Mouse (Mus musculus): ENCODE measurements at regions not wholly inside any gene's neighbourhood (a gene's known extent, or its start where the extent isn't known, plus 50 kb on each side); places are given as distances from the start of the nearest gene placed in this dataset.

DNA sequence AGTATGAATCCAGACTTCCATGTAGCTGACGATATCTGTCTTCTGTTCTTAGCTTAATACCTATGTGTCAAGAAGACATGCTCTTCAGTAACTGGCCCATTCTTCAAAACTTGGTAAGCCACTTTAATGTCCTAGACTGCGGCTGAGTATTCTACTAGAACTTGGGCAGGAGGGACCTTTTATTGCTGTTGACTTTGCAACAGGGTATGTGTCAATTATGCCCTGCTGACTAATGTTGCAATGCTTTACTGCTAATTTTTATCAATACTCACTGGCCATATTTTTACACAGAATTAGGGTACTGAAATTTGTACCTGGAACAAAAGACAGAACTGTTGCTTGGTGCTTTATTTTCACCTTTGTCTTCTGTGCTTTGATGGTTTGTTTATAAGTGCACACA lies 746.9 kb downstream of the Ppargc1a start:
- DNase-seq = no peak

- no peak for DNase-seq
These were observed 747.6 kb downstream of the Ppargc1a start for GRCm38 (mm10) chr5:50819959-50820358.

DNA sequence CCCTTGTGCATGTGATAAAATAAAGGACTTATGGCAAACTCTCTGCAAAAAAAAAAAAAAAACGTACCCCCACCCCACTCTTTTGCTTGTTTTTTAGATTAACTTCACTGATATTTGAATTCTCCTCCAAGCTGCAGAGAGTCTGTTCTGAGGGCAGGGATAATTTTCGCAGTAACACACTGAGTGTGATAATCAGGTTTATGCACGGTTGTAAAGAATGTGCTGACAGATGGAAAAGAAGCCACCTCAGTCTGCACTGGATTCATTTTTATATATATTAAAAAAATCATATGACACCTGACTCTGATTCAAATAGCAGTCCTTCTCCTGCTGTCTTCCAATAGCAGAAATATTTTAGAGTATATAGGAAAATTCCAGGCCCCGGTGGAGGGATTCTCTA lies 736.5 kb upstream of the Adgra3 start:
- DNase-seq = no peak

GRCm38 (mm10) chr5:50794453-50795169 lies 735.8 kb upstream of the Adgra3 start:
- DNase-seq = no peak

DNA sequence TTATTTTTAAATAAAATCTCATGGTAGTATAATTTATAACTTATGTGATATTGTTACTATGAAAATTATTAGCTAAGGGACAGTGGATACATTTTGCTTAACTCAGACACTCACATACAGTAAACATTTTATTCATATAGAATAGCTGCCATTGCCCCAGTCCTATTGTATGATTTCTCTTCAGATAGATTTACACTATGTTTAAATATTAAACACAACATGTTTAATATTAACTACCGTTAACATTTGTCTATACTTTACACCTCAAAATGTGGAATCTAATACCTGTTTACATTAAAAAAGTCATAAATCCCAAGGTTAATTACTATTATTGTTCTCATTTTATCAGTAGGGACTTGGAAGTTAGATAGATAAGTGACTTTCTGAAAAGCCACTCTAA lies 734.8 kb upstream of the Adgra3 start:
- no peak for DNase-seq

DNA sequence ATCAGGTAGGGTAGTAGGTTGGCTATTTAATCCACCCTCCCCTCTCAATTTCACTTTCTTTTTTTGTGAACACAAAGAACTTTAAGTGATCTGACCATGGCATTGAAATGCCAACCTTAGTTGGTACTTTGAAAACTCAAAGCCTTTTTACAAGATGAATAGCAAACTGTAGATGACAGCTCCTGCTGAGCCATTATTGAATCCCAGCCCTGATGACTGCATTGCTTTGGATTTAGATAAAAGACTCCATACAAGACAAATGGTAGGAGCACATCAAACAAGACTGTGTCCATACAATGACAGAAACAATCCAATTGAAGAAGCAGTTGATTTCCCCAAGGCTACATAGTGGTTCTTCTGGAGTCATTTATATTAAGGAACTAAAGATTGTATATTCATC lies 726.5 kb upstream of the Adgra3 start:
- DNase-seq = no peak

DNA sequence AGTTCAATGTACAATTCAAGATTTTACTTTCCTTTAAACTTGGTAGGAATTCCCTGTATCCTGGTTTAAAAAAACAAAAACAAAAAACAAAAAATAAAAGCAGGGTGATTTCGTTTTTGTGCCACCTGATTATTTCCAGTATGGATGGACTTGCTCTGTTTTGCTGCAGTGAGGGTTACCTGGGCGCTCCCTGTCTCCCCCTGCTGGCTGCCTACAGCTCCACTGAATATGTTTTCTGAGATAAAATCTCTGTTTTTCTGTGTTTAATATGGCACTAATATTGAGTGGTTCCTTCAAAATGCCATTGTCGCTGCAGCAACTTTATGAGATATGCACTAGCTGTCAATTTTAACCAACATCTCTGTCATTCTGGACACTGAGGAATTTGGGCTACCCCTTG lies 720.3 kb upstream of the Adgra3 start:
- peak in 1 of 2 experiments; percentile 16 for DNase-seq

DNA sequence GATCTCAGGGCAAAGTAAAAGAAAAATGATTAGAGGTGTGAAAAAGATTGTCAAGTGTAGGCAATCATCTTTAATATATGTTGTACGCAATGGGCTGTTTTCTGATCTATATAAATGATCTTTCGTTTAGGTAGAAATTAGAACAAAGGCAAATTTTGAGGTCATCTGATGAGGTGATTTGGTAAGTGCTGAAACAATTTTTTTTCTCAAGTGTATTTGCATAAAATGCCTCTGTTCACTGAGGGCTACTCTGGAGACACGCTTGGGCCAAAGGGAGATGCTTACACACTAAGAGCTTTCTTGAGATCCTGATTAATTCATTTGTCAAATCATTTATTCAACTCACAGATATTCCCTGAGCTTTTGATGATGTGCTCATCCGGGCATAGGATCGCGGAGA lies 719.4 kb upstream of the Adgra3 start:
- no peak for DNase-seq

GRCm38 (mm10) chr5:50762261-50762660 lies 703.5 kb upstream of the Adgra3 start:
- DNase-seq = no peak

- DNase-seq = no peak
These were observed 701.6 kb upstream of the Adgra3 start for GRCm38 (mm10) chr5:50760386-50760785.

GRCm38 (mm10) chr5:50752766-50753165 lies 694.0 kb upstream of the Adgra3 start:
- peak; percentile 33 to 69 for DNase-seq

GRCm38 (mm10) chr5:50751358-50751757 lies 692.6 kb upstream of the Adgra3 start:
- DNase-seq = no peak

GRCm38 (mm10) chr5:50743030-50743429 lies 684.2 kb upstream of the Adgra3 start:
- DNase-seq = no peak

GRCm38 (mm10) chr5:50733711-50734110 lies 674.9 kb upstream of the Adgra3 start:
- no peak for DNase-seq

DNA sequence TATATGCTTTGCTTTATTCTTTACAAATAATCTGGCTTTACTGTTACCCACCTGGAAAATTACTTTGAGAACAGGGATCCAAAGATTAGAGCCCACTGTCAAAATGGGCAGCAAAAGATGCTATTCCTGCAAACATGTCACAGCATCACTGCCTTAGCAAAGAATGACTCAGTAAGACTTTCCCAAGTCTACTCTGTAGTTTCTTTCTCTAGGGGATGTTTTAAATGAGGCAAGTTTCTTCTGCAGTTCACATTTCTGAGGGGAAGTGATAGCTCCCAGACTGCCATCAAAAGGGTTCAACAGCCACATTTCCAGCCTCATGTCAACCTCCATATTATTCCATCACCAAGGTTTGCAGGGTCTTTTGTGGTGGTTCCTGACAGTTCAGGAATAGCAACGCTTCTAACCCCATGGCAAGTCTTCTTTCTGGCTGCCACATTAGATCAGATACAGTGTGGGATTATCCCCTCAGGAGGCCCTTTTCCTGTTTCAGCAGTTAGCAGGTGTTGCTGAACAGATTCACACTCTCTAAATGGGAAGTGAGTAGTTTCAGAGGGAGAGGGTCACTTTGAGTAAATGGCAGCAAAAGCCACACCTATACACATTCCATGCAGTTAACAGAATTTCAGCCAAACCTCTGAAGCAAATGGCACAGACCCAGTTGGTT lies 669.7 kb upstream of the Adgra3 start:
- DNase-seq = no peak

DNA sequence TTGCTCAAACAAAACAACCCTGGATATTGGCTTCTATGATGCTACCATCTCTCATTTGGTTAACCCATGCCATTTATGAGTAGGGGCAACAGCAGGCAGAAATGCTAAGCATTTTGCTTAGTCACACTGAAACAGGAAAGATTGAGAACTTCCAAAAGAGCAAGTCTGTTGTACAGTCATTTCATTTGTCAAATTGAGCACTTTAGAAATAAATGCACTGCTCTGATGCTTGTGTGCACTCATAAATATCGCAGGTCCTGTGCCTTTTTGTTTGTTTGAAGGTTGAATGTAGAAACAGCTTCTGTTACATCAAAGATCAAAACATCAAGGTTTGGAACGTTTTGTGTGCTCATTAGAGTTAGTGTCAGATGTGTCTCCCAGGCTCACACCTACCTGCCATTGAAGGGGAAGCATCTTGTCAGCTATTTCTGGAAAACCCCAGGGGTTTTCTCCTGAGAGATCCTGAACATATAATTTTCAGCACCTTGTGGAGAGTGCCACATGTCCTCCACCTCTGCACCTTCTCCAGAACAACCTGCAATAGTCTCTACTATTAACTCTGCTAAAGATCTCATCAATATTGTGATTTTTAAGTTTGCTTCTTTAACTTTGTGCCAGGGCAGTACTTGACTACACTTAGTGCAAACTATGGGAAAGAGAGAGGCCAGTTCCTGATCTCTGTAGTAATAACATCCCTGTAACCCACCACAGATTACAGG lies 648.3 kb upstream of the Adgra3 start:
- no peak for DNase-seq

- peak in 1 of 2 experiments; percentile 8 for DNase-seq
These were observed 639.3 kb upstream of the Adgra3 start for GRCm38 (mm10) chr5:50698084-50698483.

- DNase-seq = no peak
These were observed 638.8 kb upstream of the Adgra3 start for GRCm38 (mm10) chr5:50697588-50697987.

DNA sequence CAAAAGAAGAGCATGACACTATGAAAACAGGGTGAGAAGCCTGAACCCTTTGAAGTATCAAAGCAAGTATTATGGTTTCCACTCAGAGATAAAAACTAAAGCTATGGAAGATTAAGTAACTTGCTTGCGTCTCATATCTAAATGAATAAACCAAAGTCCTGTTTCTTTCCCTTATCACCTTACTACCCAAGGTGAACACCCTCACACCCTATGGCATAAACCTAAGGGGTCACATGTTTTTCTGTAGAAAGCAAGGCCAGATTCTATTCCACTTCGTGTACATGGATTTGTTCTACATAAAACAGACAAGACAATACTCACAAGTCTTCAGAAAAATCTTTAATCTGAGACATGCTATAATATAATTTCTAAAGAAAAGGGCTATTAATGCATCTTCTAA lies 629.6 kb upstream of the Adgra3 start:
- no peak for DNase-seq

DNA sequence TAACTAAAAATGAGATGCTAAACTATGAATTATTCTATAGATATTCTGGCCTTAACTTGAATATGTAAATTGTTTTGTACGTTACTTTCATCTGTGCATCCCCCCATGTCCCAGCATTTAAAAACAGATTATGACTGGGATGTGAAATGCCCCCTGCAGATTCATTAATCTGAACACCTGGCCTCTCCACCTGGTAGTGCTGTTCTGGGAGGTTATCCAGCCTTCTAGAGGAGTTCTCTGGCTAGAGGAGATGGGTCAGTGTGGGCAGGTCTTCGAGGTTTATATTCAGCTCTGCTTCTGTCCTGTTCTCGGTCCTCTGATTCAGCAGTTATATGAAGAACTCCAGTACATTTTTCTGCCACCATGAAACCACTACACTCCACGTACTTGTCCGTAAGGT lies 625.2 kb upstream of the Adgra3 start:
- no peak for DNase-seq

GRCm38 (mm10) chr5:50636539-50636938 lies 577.7 kb upstream of the Adgra3 start:
- DNase-seq = no peak

GRCm38 (mm10) chr5:50626648-50627047 lies 567.8 kb upstream of the Adgra3 start:
- DNase-seq = no peak

DNA sequence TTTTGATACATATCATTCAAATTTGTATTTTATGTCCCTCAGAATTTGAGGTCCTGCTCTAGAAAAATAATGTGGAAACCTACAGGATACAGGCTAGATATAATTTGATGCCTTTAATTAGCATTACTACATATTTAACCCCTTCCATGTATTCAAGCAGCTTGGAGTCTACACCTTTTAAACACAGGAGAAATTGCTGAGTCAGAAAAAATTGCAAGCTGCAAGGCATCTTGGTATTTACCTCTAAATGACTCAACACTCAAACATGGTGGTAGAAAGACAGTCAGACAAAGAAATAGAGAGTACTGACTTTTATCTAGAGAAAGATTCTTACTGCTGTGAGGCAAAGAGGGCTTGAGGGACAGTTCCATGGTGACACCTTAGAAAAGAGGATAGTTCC lies 565.4 kb upstream of the Adgra3 start:
- no peak for DNase-seq

Measured in kidney, postnatal 25 days (tissue).